Mouse (Mus musculus): ENCODE data around the gene Ubl4b. TPM values are rescaled to one million over a fixed set of nuclear protein-coding genes. Genes with fewer than 3 reads are reported as not detected.

Gene Ubl4b
- polyA plus RNA-seq, 1 experiment from 2014 or later = not detected

- peaks cover 16% of the 10 kb centered on the region; the same call in 1 of the 2 replicates for H3K4me1 ChIP-seq
- no peaks in the 10 kb centered on the region for H3K9me3 ChIP-seq
- H3K9ac ChIP-seq = no peak overlapping the region
- 17% methylated on average over 4 of the region's 4 CpGs for WGBS
- H3K4me3 ChIP-seq = no peak overlapping the region
- H3K36me3 ChIP-seq = no peaks in the 10 kb centered on the region
- no peak overlapping the region for H3K4me2 ChIP-seq
- H3K27ac ChIP-seq = no peak overlapping the region
- ATAC-seq (ENCODE audit: insufficient number of reproducible peaks, low FRiP score, low TSS enrichment, low read depth) = no peak
- H3K27me3 ChIP-seq = 0 out of 2 replicates have a peak, but pooled peaks cover 3% of the 10 kb centered on the region
Observed at GRCm38 (mm10) chr3:107563880-107564279, 9.0 kb upstream of the Ubl4b start.

- Histone ChIP-seq H3K36me3 (no peaks in the 10 kb centered on the region), H3K4me1 (peaks cover 16% of the 10 kb centered on the region; the same call in 1 of the 2 replicates), H3K4me2 (no peak overlapping the region), H3K9ac (no peak overlapping the region), H3K4me3 (no peak overlapping the region), H3K27ac (no peak overlapping the region), H3K27me3 (no peaks in the 10 kb centered on the region), H3K9me3 (no peaks in the 10 kb centered on the region)
- ATAC-seq (ENCODE audit: insufficient number of reproducible peaks, low FRiP score, low TSS enrichment, low read depth) = no peak
- 56% methylated on average over 4 of the region's 4 CpGs for WGBS
Observed at GRCm38 (mm10) chr3:107562591-107562990, 7.7 kb upstream of the Ubl4b start.

GRCm38 (mm10) chr3:107562104-107562503 lies 7.2 kb upstream of the Ubl4b start:
- no peak overlapping the region for H3K27ac ChIP-seq
- H3K36me3 ChIP-seq = no peaks in the 10 kb centered on the region
- no peak overlapping the region for H3K4me2 ChIP-seq
- 53% methylated on average over 2 of the region's 2 CpGs for WGBS
- H3K4me1 ChIP-seq = peaks cover 16% of the 10 kb centered on the region; the same call in 1 of the 2 replicates
- H3K4me3 ChIP-seq = no peak overlapping the region
- no peak overlapping the region for H3K9ac ChIP-seq
- no peaks in the 10 kb centered on the region for H3K9me3 ChIP-seq
- H3K27me3 ChIP-seq = no peaks in the 10 kb centered on the region
- ATAC-seq (ENCODE audit: insufficient number of reproducible peaks, low FRiP score, low TSS enrichment, low read depth) = no peak

GRCm38 (mm10) chr3:107559183-107559582 lies 4.3 kb upstream of the Ubl4b start:
- H3K4me1 ChIP-seq = peaks cover 16% of the 10 kb centered on the region; the same call in 1 of the 2 replicates
- no peaks in the 10 kb centered on the region for H3K36me3 ChIP-seq
- peak; percentile 45; the same call in 1 of the 2 replicates for ATAC-seq (ENCODE audit: insufficient number of reproducible peaks, low FRiP score, low TSS enrichment, low read depth)
- H3K4me2 ChIP-seq = no peak overlapping the region
- no peak overlapping the region for H3K27ac ChIP-seq
- 12% methylated on average over 3 of the region's 3 CpGs for WGBS
- no peak overlapping the region for H3K4me3 ChIP-seq
- no peaks in the 10 kb centered on the region; the same call in 1 of the 2 replicates for H3K27me3 ChIP-seq
- H3K9ac ChIP-seq = no peak overlapping the region
- H3K9me3 ChIP-seq = no peaks in the 10 kb centered on the region

- no peaks in the 10 kb centered on the region; the same call in 1 of the 2 replicates for H3K27me3 ChIP-seq
- H3K9me3 ChIP-seq = no peaks in the 10 kb centered on the region
- 26% methylated on average over 3 of the region's 3 CpGs for WGBS
- no peak overlapping the region for H3K4me3 ChIP-seq
- peaks cover 13% of the 10 kb centered on the region; the same call in 1 of the 2 replicates for H3K4me1 ChIP-seq
- no peak overlapping the region for H3K9ac ChIP-seq
- H3K27ac ChIP-seq = no peak overlapping the region
- ATAC-seq (ENCODE audit: insufficient number of reproducible peaks, low FRiP score, low TSS enrichment, low read depth) = no peak
- H3K4me2 ChIP-seq = no peak overlapping the region
- no peaks in the 10 kb centered on the region for H3K36me3 ChIP-seq
Observed at GRCm38 (mm10) chr3:107558740-107559139, 3.9 kb upstream of the Ubl4b start.

GRCm38 (mm10) chr3:107550409-107551049 lies 4.3 kb downstream of the Ubl4b start:
- Histone ChIP-seq H3K27me3 (no peaks in the 10 kb centered on the region; the same call in 1 of the 2 replicates), H3K4me1 (peaks cover 17% of the 10 kb centered on the region), H3K36me3 (no peaks in the 10 kb centered on the region), H3K4me2 (no peak overlapping the region), H3K9ac (no peak overlapping the region), H3K4me3 (no peak overlapping the region), H3K27ac (no peak overlapping the region), H3K9me3 (no peaks in the 10 kb centered on the region)
- WGBS = 73% methylated on average over 17 of the region's 17 CpGs
- peak; percentile 43; the same call in 1 of the 2 replicates for ATAC-seq (ENCODE audit: insufficient number of reproducible peaks, low FRiP score, low TSS enrichment, low read depth)

GRCm38 (mm10) chr3:107546956-107547355 lies 7.9 kb downstream of the Ubl4b start:
- Histone ChIP-seq H3K9me3 (no peaks in the 10 kb centered on the region), H3K36me3 (no peaks in the 10 kb centered on the region), H3K9ac (no peak overlapping the region), H3K27me3 (no peaks in the 10 kb centered on the region), H3K27ac (no peak overlapping the region), H3K4me3 (no peak overlapping the region), H3K4me1 (peaks cover 22% of the 10 kb centered on the region), H3K4me2 (no peak overlapping the region)
- WGBS = 27% methylated on average over 2 of the region's 2 CpGs
- ATAC-seq (ENCODE audit: insufficient number of reproducible peaks, low FRiP score, low TSS enrichment, low read depth) = 0 out of 2 replicates have a peak, but pooled peaks have one; percentile 38

GRCm38 (mm10) chr3:107545716-107546412 lies 9.0 kb downstream of the Ubl4b start:
- Histone ChIP-seq H3K4me2 (no peak overlapping the region), H3K36me3 (no peaks in the 10 kb centered on the region), H3K4me3 (no peak overlapping the region), H3K27ac (0 out of 2 replicates have a peak overlapping the region, but pooled peaks have one; percentile 33), H3K9me3 (no peaks in the 10 kb centered on the region), H3K27me3 (no peaks in the 10 kb centered on the region), H3K9ac (no peak overlapping the region), H3K4me1 (peaks cover 22% of the 10 kb centered on the region)
- WGBS = 26% methylated on average over 10 of the region's 10 CpGs
- ATAC-seq (ENCODE audit: insufficient number of reproducible peaks, low FRiP score, low TSS enrichment, low read depth) = no peak

GRCm38 (mm10) chr3:107545278-107545677 lies 9.6 kb downstream of the Ubl4b start:
- Histone ChIP-seq H3K9ac (no peak overlapping the region), H3K27me3 (no peaks in the 10 kb centered on the region), H3K9me3 (no peaks in the 10 kb centered on the region), H3K27ac (peak overlapping the region; percentile 33; the same call in 1 of the 2 replicates), H3K4me1 (peaks cover 22% of the 10 kb centered on the region), H3K4me3 (no peak overlapping the region), H3K4me2 (no peak overlapping the region), H3K36me3 (no peaks in the 10 kb centered on the region)
- no peak for ATAC-seq (ENCODE audit: insufficient number of reproducible peaks, low FRiP score, low TSS enrichment, low read depth)
- WGBS = 36% methylated on average over 5 of the region's 5 CpGs

- no peak overlapping the region for H3K4me2 ChIP-seq
- peaks cover 22% of the 10 kb centered on the region for H3K4me1 ChIP-seq
- no peak overlapping the region for H3K27ac ChIP-seq
- H3K36me3 ChIP-seq = no peaks in the 10 kb centered on the region
- no peak overlapping the region for H3K4me3 ChIP-seq
- 55% methylated on average over 8 of the region's 8 CpGs for WGBS
- no peak for ATAC-seq (ENCODE audit: insufficient number of reproducible peaks, low FRiP score, low TSS enrichment, low read depth)
- no peak overlapping the region for H3K9ac ChIP-seq
- H3K9me3 ChIP-seq = no peaks in the 10 kb centered on the region
- H3K27me3 ChIP-seq = peaks cover 4% of the 10 kb centered on the region; the same call in 1 of the 2 replicates
Observed at GRCm38 (mm10) chr3:107543158-107544080, 11.5 kb downstream of the Ubl4b start.

GRCm38 (mm10) chr3:107542584-107542983 lies 12.3 kb downstream of the Ubl4b start:
- H3K36me3 ChIP-seq = no peaks in the 10 kb centered on the region
- WGBS = 41% methylated on average over 4 of the region's 4 CpGs
- H3K27me3 ChIP-seq = peaks cover 4% of the 10 kb centered on the region; the same call in 1 of the 2 replicates
- peaks cover 25% of the 10 kb centered on the region for H3K4me1 ChIP-seq
- no peak for ATAC-seq (ENCODE audit: insufficient number of reproducible peaks, low FRiP score, low TSS enrichment, low read depth)
- no peak overlapping the region for H3K4me2 ChIP-seq
- no peak overlapping the region for H3K4me3 ChIP-seq
- no peak overlapping the region for H3K9ac ChIP-seq
- no peaks in the 10 kb centered on the region for H3K9me3 ChIP-seq
- H3K27ac ChIP-seq = no peak overlapping the region
